Mouse (Mus musculus): Measurements from ENCODE around the gene Usp30. TPM values are rescaled to one million over a fixed set of nuclear protein-coding genes. Genes with fewer than 3 reads are reported as not detected.

Usp30 gene
- polyA plus RNA-seq, 1 experiment from 2014 or later: 18.5 TPM

DNA sequence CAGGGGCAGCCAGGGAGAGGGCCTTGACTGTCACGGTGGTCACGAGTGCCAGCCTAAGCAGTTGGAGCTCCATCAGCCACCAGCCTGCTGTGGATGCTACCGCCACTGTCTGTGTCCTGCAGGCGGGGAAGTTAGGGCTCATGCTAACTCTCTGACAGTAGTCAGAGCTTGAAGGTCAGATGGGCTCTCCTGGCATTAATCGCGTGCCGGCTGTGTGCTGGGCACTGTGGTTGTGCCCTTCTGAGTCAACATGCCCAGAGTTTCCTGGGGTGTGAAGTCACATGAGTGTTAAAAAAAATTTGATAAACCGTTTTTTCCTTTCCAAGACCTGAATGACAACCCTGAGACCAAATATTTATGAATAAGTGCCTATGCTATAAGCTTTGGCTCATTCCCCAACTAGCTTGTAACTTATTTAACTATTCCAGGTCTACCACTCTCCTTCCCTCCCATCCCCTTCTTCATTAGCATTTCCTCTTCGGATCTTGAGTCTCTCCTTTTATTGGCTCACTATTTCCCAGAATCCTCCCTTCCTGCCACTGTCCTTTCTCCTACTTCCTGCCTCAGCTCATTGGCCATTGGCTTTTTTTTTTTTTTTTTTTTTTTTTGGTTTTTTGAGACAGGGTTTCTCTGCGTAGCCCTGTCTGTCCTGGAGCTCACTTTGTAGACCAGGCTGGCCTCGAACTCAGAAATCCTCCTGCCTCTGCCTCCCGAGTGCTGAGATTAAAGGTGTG, 87.3 kb downstream of the Usp30 start:
- H3K27ac ChIP-seq (replicated peaks): no peak overlapping the region
- WGBS: 84% methylated on average over 12 of the region's 12 CpGs
- no peak overlapping the region for H3K4me3 ChIP-seq
- H3K4me2 ChIP-seq: no peak overlapping the region
- H3K9me3 ChIP-seq: no peaks in the 10 kb centered on the region
- H3K4me1 ChIP-seq (replicated peaks): 0 out of 2 replicates have a peak, but pooled peaks cover 4% of the 10 kb centered on the region
- ATAC-seq (ENCODE audit: low FRiP score, low read depth): no peak
- H3K36me3 ChIP-seq: no peaks in the 10 kb centered on the region
- H3K27me3 ChIP-seq: no peaks in the 10 kb centered on the region
- H3K9ac ChIP-seq: no peak overlapping the region

GRCm38 (mm10) chr5:114153490-114153889, 88.2 kb downstream of the Usp30 start:
- no peak overlapping the region for H3K9ac ChIP-seq
- 0 out of 2 replicates have a peak, but pooled peaks cover 4% of the 10 kb centered on the region for H3K4me1 ChIP-seq (replicated peaks)
- H3K4me3 ChIP-seq: peak overlapping the region; percentile 22; the same call in 1 of the 2 replicates
- no peaks in the 10 kb centered on the region for H3K27me3 ChIP-seq
- no peak overlapping the region for H3K27ac ChIP-seq (replicated peaks)
- H3K36me3 ChIP-seq: no peaks in the 10 kb centered on the region
- ATAC-seq (ENCODE audit: low FRiP score, low read depth): no peak
- H3K4me2 ChIP-seq: peak overlapping the region; percentile 29
- no peaks in the 10 kb centered on the region for H3K9me3 ChIP-seq
- WGBS: 4% methylated on average over 12 of the region's 12 CpGs

- H3K4me3 ChIP-seq: no peak overlapping the region
- 92% methylated on average over 5 of the region's 5 CpGs for WGBS
- H3K9me3 ChIP-seq: no peaks in the 10 kb centered on the region
- no peak overlapping the region for H3K4me2 ChIP-seq
- 0 out of 2 replicates have a peak, but pooled peaks cover 4% of the 10 kb centered on the region for H3K4me1 ChIP-seq (replicated peaks)
- no peak overlapping the region for H3K27ac ChIP-seq (replicated peaks)
- no peaks in the 10 kb centered on the region for H3K27me3 ChIP-seq
- no peak for ATAC-seq (ENCODE audit: low FRiP score, low read depth)
- no peak overlapping the region for H3K9ac ChIP-seq
- H3K36me3 ChIP-seq: no peaks in the 10 kb centered on the region
Measured at GRCm38 (mm10) chr5:114154765-114155164, 89.5 kb downstream of the Usp30 start.

GRCm38 (mm10) chr5:114155168-114155933, 90.1 kb downstream of the Usp30 start:
- no peak for ATAC-seq (ENCODE audit: low FRiP score, low read depth)
- WGBS: 62% methylated on average over 9 of the region's 9 CpGs

DNA sequence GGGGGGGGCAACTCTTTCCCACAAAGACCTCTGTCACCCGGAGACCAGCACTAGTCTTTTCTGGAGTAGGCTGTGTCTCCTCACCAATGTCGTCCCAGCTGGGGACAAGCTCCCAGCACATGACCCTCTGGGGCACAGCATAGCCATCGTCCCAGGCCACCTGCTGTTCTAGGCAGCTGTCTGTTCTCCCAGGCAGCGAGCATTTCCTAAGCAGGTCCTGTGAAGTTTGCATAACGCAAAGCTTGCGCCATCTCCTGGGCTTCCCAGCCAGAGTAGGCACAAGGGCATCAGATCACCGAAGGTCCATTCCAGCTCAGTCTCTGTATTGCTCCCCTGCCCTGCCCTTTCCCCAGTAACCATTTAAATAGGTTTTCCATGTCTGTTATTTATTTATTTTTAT, 92.0 kb downstream of the Usp30 start:
- ATAC-seq (ENCODE audit: low FRiP score, low read depth): no peak
- Histone ChIP-seq H3K9me3 (no peaks in the 10 kb centered on the region), H3K27ac (replicated peaks) (no peak overlapping the region), H3K36me3 (no peaks in the 10 kb centered on the region), H3K4me1 (replicated peaks) (0 out of 2 replicates have a peak, but pooled peaks cover 4% of the 10 kb centered on the region), H3K4me3 (no peak overlapping the region), H3K9ac (no peak overlapping the region), H3K27me3 (no peaks in the 10 kb centered on the region), H3K4me2 (no peak overlapping the region)
- 43% methylated on average over 7 of the region's 7 CpGs for WGBS

More at GRCm38 (mm10) chr5:114155168-114155933, 90.1 kb downstream of the Usp30 start:
- Histone ChIP-seq H3K27ac (replicated peaks) (no peak overlapping the region), H3K4me1 (replicated peaks) (0 out of 2 replicates have a peak, but pooled peaks cover 4% of the 10 kb centered on the region), H3K27me3 (no peaks in the 10 kb centered on the region), H3K4me3 (no peak overlapping the region), H3K9ac (no peak overlapping the region), H3K9me3 (no peaks in the 10 kb centered on the region), H3K4me2 (no peak overlapping the region), H3K36me3 (no peaks in the 10 kb centered on the region)

DNA sequence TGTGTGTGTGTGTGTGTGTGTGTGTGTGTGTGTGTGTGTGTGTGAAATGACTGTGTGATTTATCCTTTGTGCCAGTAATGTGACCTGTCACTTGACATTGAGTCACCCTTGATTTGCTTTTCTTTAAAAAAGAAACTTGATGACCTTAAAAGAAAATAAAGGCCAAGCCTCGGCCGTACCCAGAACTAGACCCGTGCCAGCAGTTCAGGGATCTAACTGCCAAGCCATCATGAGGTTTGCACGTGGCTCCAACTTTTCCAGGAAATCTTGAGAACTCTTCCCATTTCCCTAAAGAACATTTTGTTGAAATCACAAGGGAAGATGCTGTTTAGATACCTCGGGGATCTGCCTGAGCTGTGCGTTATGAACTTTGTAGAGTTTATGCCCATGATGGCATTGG, 96.2 kb downstream of the Usp30 start:
- H3K4me1 ChIP-seq (replicated peaks): no peaks in the 10 kb centered on the region
- no peaks in the 10 kb centered on the region for H3K36me3 ChIP-seq
- H3K9me3 ChIP-seq: no peaks in the 10 kb centered on the region
- WGBS: 78% methylated on average over 6 of the region's 6 CpGs
- no peak overlapping the region for H3K4me2 ChIP-seq
- H3K27ac ChIP-seq (replicated peaks): no peak overlapping the region
- no peaks in the 10 kb centered on the region for H3K27me3 ChIP-seq
- ATAC-seq (ENCODE audit: low FRiP score, low read depth): no peak
- H3K9ac ChIP-seq: no peak overlapping the region
- no peak overlapping the region for H3K4me3 ChIP-seq

- H3K4me1 ChIP-seq (replicated peaks): no peaks in the 10 kb centered on the region
- H3K27ac ChIP-seq (replicated peaks): no peak overlapping the region
- no peaks in the 10 kb centered on the region for H3K36me3 ChIP-seq
- no peak overlapping the region for H3K4me3 ChIP-seq
- H3K4me2 ChIP-seq: no peak overlapping the region
- 54% methylated on average over 12 of the region's 12 CpGs for WGBS
- no peak for ATAC-seq (ENCODE audit: low FRiP score, low read depth)
- no peaks in the 10 kb centered on the region for H3K27me3 ChIP-seq
- no peak overlapping the region for H3K9ac ChIP-seq
- H3K9me3 ChIP-seq: no peaks in the 10 kb centered on the region
Measured at GRCm38 (mm10) chr5:114162106-114162815, 97.0 kb downstream of the Usp30 start.

DNA sequence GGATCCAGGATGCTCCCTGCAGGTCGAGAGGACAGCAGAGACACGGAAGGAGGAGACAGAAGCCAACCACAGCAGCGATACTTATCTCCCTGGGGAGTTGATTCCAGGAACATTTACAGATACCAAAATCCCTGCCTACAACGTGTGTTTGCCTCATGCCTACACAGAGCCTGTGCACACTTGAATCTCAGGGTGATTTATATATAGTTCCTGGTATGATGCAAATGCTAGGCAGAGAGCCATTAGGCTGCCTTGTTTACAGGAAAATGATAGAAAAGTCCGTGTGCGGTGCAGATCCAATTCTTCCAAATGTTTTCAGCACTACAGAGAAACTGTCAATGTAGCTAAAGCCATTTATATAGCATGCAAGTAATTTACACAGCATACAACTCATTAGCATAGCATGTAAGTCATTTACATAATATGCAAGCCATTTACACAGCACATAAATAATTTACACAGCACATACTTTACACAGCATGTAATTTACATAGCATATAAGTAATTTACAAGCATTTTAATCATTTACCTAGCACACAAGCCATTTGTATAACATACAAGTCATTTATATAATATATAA, 97.9 kb downstream of the Usp30 start:
- Histone ChIP-seq H3K9ac (no peak overlapping the region), H3K4me1 (replicated peaks) (no peaks in the 10 kb centered on the region), H3K4me3 (no peak overlapping the region), H3K4me2 (no peak overlapping the region), H3K27ac (replicated peaks) (no peak overlapping the region), H3K9me3 (no peaks in the 10 kb centered on the region), H3K36me3 (no peaks in the 10 kb centered on the region), H3K27me3 (no peaks in the 10 kb centered on the region)
- ATAC-seq (ENCODE audit: low FRiP score, low read depth): no peak
- 60% methylated on average over 6 of the region's 6 CpGs for WGBS

- peaks cover 10% of the 10 kb centered on the region for H3K27me3 ChIP-seq
- no peak overlapping the region for H3K9ac ChIP-seq
- H3K27ac ChIP-seq (replicated peaks): no peak overlapping the region
- ATAC-seq (ENCODE audit: low FRiP score, low read depth): no peak
- no peaks in the 10 kb centered on the region for H3K9me3 ChIP-seq
- H3K4me1 ChIP-seq (replicated peaks): peaks cover 4% of the 10 kb centered on the region
- 83% methylated on average over 7 of the region's 7 CpGs for WGBS
- no peak overlapping the region for H3K4me2 ChIP-seq
- no peaks in the 10 kb centered on the region for H3K36me3 ChIP-seq
- no peak overlapping the region for H3K4me3 ChIP-seq
Measured at GRCm38 (mm10) chr5:114170345-114170744, 105.1 kb downstream of the Usp30 start.

GRCm38 (mm10) chr5:114172936-114173335, 107.7 kb downstream of the Usp30 start:
- H3K36me3 ChIP-seq: no peaks in the 10 kb centered on the region
- H3K9me3 ChIP-seq: no peaks in the 10 kb centered on the region
- H3K4me3 ChIP-seq: no peak overlapping the region
- WGBS: 92% methylated on average over 3 of the region's 3 CpGs
- no peak overlapping the region for H3K4me2 ChIP-seq
- no peak overlapping the region for H3K9ac ChIP-seq
- H3K27me3 ChIP-seq: peaks cover 19% of the 10 kb centered on the region
- no peak overlapping the region for H3K27ac ChIP-seq (replicated peaks)
- no peak for ATAC-seq (ENCODE audit: low FRiP score, low read depth)
- peaks cover 13% of the 10 kb centered on the region for H3K4me1 ChIP-seq (replicated peaks)

DNA sequence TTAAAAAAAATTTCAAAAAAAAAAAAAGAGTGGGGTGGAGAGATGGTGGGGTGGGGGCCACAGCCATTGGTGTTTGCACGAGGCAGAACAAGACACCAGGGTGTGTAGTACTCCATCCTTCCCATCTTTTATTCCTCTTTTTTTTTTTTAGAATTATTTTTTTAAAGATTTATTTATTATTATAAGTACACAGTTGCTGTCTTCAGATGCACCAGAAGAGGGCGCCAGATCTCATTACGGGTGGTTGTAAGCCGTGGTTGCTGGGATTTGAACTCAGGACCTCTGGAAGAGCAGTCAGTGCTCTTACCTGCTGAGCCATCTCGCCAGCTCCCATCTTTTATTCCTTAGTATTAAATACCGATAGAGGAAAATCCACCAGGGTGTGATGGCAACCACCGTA, 108.2 kb downstream of the Usp30 start:
- Histone ChIP-seq H3K9me3 (no peaks in the 10 kb centered on the region), H3K27ac (replicated peaks) (no peak overlapping the region), H3K4me3 (no peak overlapping the region), H3K36me3 (no peaks in the 10 kb centered on the region), H3K27me3 (peaks cover 19% of the 10 kb centered on the region), H3K4me2 (no peak overlapping the region), H3K4me1 (replicated peaks) (peaks cover 13% of the 10 kb centered on the region), H3K9ac (no peak overlapping the region)
- WGBS: 78% methylated on average over 7 of the region's 7 CpGs
- no peak for ATAC-seq (ENCODE audit: low FRiP score, low read depth)
